Mouse (Mus musculus) bone marrow, adult 2 months (tissue): ENCODE results near the gene Ctbs. TPM values are rescaled to one million over a fixed set of nuclear protein-coding genes. Genes with fewer than 3 reads are reported as not detected.

Source experiments
- H3K27ac ChIP-seq: fragments of 200-500 bp; 2 replicates; pipeline ENCODE4 v1.5.1; 2012; ENCODE audit warnings: low read depth, mild to moderate bottlenecking, control low read depth, inconsistent platforms, low read length; ENCODE audit not compliant: control insufficient read depth, poor library complexity, insufficient read depth
- H3K4me1 ChIP-seq: fragments of 200-500 bp; 2 replicates; pipeline ENCODE4 v1.6.1; 2011; ENCODE audit warnings: low read length; ENCODE audit not compliant: control insufficient read depth, insufficient read depth
- H3K4me3 ChIP-seq: fragments of 200-500 bp; replicated peaks from 2 replicates; pipeline ENCODE3; 2011; ENCODE audit warnings: mild to moderate bottlenecking, low read depth, low read length, control low read depth; ENCODE audit not compliant: control insufficient read depth
- CTCF ChIP-seq: fragments of 200-500 bp; IDR thresholded peaks from 2 replicates; pipeline ENCODE4 v1.5.1; 2011; ENCODE audit warnings: low read length, control low read depth; ENCODE audit not compliant: control insufficient read depth, insufficient read depth
- POLR2A ChIP-seq: fragments of 200-500 bp; IDR thresholded peaks from 2 replicates; pipeline ENCODE4 v1.6.1; 2011; ENCODE audit warnings: low read depth, mild to moderate bottlenecking, control low read depth, low read length, borderline replicate concordance; ENCODE audit not compliant: control insufficient read depth
- WGBS: fragments of 180-500 bp; shearing (Covaris S2); methylation state at CpG from one replicate; pipeline ENCODE4 v1.1.7; 2018; 5-methylcytosine and 5-hydroxymethylcytosine counted together
- polyA plus RNA-seq: library from polyadenylated mRNA; stranded (reverse); fragments of >200 nt; gene quantifications from 2 replicates; pipeline ENCODE4 v1.2.4, GENCODE M21; 2011; ENCODE audit warnings: low replicate concordance; ENCODE audit not compliant: missing spikeins, insufficient read depth, insufficient read length

Ctbs gene
- polyA plus RNA-seq, 1 experiment: 3.3 TPM

GRCm38 (mm10) chr3:146412008-146412407 is 37.6 kb upstream of the Ctbs start:
- H3K4me3 ChIP-seq: no peak overlapping the region
- H3K4me1 ChIP-seq: no peaks in the 10 kb centered on the region
- 96% methylated on average over 2 of the region's 2 CpGs for WGBS
- H3K27ac ChIP-seq: no peak overlapping the region
- TF ChIP-seq CTCF: no peak
- TF ChIP-seq POLR2A: no peak

GRCm38 (mm10) chr3:146412480-146412879 is 37.1 kb upstream of the Ctbs start:
- TF ChIP-seq CTCF (no peak), POLR2A (no peak)
- no peaks in the 10 kb centered on the region for H3K4me1 ChIP-seq
- H3K27ac ChIP-seq: no peak overlapping the region
- WGBS: 93% methylated on average over 7 of the region's 7 CpGs
- no peak overlapping the region for H3K4me3 ChIP-seq

DNA sequence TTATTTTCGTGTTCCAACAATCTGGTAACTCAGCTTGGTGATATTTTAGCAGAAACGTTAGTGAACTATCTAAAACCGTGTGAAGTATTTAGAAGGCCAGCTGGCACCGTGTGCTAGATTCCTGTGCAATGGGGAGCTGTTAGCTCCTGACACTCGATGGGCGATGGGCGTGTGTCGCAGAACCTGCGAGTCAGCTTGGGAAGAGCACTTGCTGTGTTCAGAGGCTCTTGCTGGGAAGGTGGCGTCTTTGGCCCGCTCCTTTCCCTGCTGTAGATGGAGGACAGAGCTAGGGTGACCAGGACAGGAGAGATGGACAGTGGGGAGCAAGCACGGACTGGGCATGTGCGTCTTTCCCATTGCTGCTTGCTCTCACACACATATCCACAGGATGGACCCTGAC is 36.6 kb upstream of the Ctbs start:
- TF ChIP-seq CTCF (no peak), POLR2A (no peak)
- H3K27ac ChIP-seq: no peak overlapping the region
- no peak overlapping the region for H3K4me3 ChIP-seq
- no peaks in the 10 kb centered on the region for H3K4me1 ChIP-seq
- WGBS: 91% methylated on average over 13 of the region's 13 CpGs

- TF ChIP-seq CTCF (no peak), POLR2A (no peak)
Observed at GRCm38 (mm10) chr3:146413992-146414391, 35.6 kb upstream of the Ctbs start.

DNA sequence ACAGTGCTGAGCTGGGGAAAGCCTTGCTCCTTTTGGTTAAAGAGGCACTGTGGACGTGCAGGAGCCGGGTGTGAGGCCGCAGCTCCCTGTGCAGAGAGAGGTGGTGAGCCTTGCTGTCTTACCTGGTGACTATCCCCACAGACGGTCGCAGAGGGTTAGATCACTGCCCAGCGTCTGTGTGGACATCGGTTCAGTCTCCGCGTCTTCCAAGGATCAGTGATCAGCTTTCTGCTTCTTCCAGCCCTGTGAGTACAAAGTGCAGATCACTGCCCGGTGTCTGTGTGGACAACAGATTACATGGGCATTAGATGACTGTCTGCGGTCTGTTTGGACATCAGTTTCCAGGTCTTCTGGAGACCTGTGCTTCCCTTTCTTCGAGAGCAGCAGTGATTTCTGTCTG is 35.0 kb upstream of the Ctbs start:
- H3K4me1 ChIP-seq: no peaks in the 10 kb centered on the region
- TF ChIP-seq CTCF (no peak), POLR2A (no peak)
- WGBS: 92% methylated on average over 12 of the region's 12 CpGs
- no peak overlapping the region for H3K27ac ChIP-seq
- no peak overlapping the region for H3K4me3 ChIP-seq

More at GRCm38 (mm10) chr3:146413992-146414391, 35.6 kb upstream of the Ctbs start:
- H3K27ac ChIP-seq: no peak overlapping the region
- 75% methylated on average over 4 of the region's 4 CpGs for WGBS
- H3K4me3 ChIP-seq: no peak overlapping the region
- H3K4me1 ChIP-seq: no peaks in the 10 kb centered on the region

- 93% methylated on average over 8 of the region's 8 CpGs for WGBS
- H3K4me1 ChIP-seq: no peaks in the 10 kb centered on the region
Observed at GRCm38 (mm10) chr3:146417873-146418272, 31.7 kb upstream of the Ctbs start.

DNA sequence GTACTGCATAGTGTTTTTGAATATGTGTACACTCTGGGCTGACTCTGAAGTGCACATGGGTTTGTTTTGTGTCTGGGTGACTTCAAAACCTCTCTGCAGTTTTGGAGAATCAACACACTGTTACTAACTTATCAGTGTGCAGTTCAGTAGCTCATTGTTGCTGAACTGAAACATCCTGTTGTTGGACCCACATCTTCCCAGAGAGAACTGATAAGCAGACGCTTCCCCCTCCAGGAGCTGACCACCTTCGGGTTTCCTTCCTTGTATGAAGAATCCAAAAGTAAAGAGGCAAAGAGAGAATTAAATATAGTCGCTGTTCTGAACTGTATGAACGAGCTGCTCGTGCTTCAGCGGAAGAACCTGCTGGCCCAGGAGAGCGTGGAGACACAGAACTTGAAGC is 30.7 kb upstream of the Ctbs start:
- TF ChIP-seq CTCF (no peak), POLR2A (no peak)
- no peak overlapping the region for H3K4me3 ChIP-seq
- H3K4me1 ChIP-seq: no peaks in the 10 kb centered on the region
- 52% methylated on average over 7 of the region's 7 CpGs for WGBS
- no peak overlapping the region for H3K27ac ChIP-seq

More at GRCm38 (mm10) chr3:146417873-146418272, 31.7 kb upstream of the Ctbs start:
- Histone ChIP-seq H3K4me3 (no peak overlapping the region), H3K27ac (no peak overlapping the region)
- TF ChIP-seq POLR2A: no peak
- TF ChIP-seq CTCF: no peak

GRCm38 (mm10) chr3:146419534-146419933 is 30.1 kb upstream of the Ctbs start:
- H3K4me1 ChIP-seq: no peaks in the 10 kb centered on the region
- no peak overlapping the region for H3K27ac ChIP-seq

GRCm38 (mm10) chr3:146419992-146420537 is 29.5 kb upstream of the Ctbs start:
- TF ChIP-seq CTCF (no peak), POLR2A (no peak)
- no peak overlapping the region for H3K4me3 ChIP-seq
- no peak overlapping the region for H3K27ac ChIP-seq
- no peaks in the 10 kb centered on the region for H3K4me1 ChIP-seq
- 88% methylated on average over 15 of the region's 15 CpGs for WGBS

More at GRCm38 (mm10) chr3:146419534-146419933, 30.1 kb upstream of the Ctbs start:
- no peak overlapping the region for H3K4me3 ChIP-seq
- no peak for TF ChIP-seq CTCF
- TF ChIP-seq POLR2A: no peak
- WGBS: 92% methylated on average over 9 of the region's 9 CpGs
